Mouse (Mus musculus): Measurements from ENCODE around the gene Ski. TPM values are rescaled to one million over a fixed set of nuclear protein-coding genes. Genes with fewer than 3 reads are reported as not detected.

Gene Ski
- polyA plus RNA-seq, 1 experiment from 2014 or later = 10.0 TPM

DNA sequence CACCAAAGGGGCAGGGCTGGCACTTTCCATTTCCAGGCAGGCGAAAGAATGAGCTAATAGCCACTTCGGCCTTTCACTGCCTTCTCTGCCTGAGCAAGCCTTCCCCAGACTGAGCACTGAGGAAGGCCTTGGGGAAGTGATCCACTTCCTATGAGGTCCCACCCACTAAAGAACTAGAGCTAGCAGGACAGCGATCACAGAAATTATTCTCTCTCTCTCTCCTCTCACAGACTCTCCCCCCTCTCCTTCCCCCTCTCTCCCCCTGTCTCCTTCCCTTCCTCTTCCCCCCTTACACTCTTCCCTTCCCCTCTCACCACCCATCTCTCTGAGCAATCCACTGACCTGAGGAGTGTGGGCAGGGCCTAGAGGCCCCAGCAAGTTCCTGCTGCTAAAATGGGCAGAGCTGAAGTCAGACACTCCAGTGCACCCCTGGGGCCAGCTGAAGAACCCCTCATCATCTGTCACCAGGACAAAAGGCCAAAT lies 35.2 kb downstream of the Ski start:
- peaks cover 85% of the 10 kb centered on the region for H3K4me1 ChIP-seq
- H3K27ac ChIP-seq (replicated peaks) = 0 out of 2 replicates have a peak overlapping the region, but pooled peaks have one; percentile 23
- H3K36me3 ChIP-seq = no peaks in the 10 kb centered on the region
- WGBS = 20% methylated on average over 3 of the region's 3 CpGs
- ATAC-seq (ENCODE audit: low FRiP score) = no peak
- H3K27me3 ChIP-seq (replicated peaks) = no peaks in the 10 kb centered on the region
- H3K9me3 ChIP-seq (replicated peaks) = no peaks in the 10 kb centered on the region
- H3K4me3 ChIP-seq (replicated peaks) = no peak overlapping the region
- no peak overlapping the region for H3K9ac ChIP-seq (replicated peaks)
- H3K4me2 ChIP-seq = no peak overlapping the region

DNA sequence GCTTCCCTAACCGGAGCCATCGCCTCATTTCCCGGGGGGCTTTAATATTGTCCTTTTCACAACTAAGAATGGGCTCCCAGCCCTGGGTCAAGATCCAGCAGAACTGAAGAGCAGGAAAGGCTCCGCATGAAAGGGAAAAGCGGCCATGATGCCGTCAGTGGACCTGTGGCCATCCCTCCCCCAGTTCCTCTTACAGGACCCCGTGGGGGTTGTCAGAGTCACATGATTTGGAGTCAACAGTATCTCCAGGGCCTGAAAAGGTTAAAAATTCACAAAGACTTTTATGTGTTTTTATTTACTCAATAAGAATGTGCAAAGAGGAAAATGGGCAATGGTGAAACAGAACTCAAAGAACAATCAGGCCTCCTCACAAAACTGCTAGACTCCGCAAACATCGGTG lies 36.5 kb downstream of the Ski start:
- Histone ChIP-seq H3K36me3 (no peaks in the 10 kb centered on the region), H3K9ac (replicated peaks) (no peak overlapping the region), H3K27me3 (replicated peaks) (no peaks in the 10 kb centered on the region), H3K4me1 (peaks cover 79% of the 10 kb centered on the region), H3K27ac (replicated peaks) (no peak overlapping the region), H3K4me2 (no peak overlapping the region), H3K4me3 (replicated peaks) (no peak overlapping the region), H3K9me3 (replicated peaks) (no peaks in the 10 kb centered on the region)
- 81% methylated on average over 9 of the region's 9 CpGs for WGBS
- ATAC-seq (ENCODE audit: low FRiP score) = no peak

DNA sequence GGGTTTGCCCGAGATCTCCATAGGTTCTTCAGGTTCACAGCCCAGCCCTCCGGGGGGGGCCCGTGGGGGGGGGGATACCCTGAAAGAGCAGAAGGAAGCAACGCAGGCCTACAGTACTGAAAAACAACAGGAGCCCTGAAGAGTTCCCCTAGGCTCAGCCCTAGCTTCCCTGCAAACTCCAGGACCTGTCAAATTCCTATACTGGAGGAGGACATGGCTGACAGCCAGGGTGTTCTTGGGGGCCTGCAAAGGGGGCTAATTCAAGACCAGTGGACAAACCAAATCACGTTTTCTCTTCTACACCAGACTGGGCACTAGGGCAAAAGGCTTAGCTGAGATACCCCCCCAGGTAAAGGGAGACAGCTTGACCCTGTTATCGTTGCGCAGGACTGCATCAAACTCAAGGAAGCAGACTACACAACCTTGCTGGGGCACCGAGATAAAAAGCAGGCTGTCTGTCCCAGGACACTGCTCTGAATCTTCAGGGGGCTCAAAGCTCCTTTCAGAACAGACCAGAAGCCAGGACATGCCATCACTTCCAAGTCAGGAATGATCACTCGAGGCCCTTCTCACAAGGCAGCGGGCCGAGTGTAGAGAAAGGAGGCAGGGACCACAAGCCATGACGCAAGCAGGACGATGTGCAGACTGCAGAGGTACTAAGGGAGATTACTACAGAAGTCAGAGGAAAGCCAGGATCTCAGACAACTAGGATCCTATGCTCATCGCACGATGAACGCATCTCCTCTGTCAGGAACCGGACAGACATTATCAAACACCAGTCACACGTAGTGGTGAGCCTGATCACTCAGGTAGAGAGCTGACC lies 37.9 kb downstream of the Ski start:
- Histone ChIP-seq H3K4me3 (replicated peaks) (no peak overlapping the region), H3K27me3 (replicated peaks) (no peaks in the 10 kb centered on the region), H3K4me2 (no peak overlapping the region), H3K36me3 (no peaks in the 10 kb centered on the region), H3K9ac (replicated peaks) (no peak overlapping the region), H3K27ac (replicated peaks) (no peak overlapping the region; the same call in 1 of the 2 replicates), H3K9me3 (replicated peaks) (no peaks in the 10 kb centered on the region), H3K4me1 (peaks cover 73% of the 10 kb centered on the region)
- ATAC-seq (ENCODE audit: low FRiP score) = no peak
- WGBS = 81% methylated on average over 18 of the region's 18 CpGs

DNA sequence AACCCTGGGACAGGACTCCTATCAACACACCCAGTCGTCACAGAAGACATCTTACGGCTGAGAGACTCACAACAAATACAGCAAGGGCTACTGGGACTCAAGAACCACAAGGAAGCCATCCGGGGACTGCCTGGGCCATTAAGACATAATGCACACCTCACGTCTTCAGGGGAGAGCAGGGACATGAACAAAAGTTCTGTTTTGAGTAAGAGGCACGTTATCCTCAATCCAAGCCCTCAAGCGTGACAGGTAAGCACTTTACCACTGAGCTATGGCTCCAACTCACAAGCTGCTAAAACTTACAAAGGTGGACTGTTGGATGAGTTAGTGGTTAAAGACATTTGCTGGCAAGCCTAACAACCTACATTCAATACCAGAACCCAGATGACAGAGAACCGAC lies 39.2 kb downstream of the Ski start:
- Histone ChIP-seq H3K9me3 (replicated peaks) (no peaks in the 10 kb centered on the region), H3K9ac (replicated peaks) (no peak overlapping the region), H3K4me3 (replicated peaks) (no peak overlapping the region), H3K27ac (replicated peaks) (no peak overlapping the region), H3K27me3 (replicated peaks) (no peaks in the 10 kb centered on the region), H3K36me3 (no peaks in the 10 kb centered on the region), H3K4me2 (no peak overlapping the region), H3K4me1 (peaks cover 73% of the 10 kb centered on the region)
- 82% methylated on average over 7 of the region's 7 CpGs for WGBS
- ATAC-seq (ENCODE audit: low FRiP score) = no peak

DNA sequence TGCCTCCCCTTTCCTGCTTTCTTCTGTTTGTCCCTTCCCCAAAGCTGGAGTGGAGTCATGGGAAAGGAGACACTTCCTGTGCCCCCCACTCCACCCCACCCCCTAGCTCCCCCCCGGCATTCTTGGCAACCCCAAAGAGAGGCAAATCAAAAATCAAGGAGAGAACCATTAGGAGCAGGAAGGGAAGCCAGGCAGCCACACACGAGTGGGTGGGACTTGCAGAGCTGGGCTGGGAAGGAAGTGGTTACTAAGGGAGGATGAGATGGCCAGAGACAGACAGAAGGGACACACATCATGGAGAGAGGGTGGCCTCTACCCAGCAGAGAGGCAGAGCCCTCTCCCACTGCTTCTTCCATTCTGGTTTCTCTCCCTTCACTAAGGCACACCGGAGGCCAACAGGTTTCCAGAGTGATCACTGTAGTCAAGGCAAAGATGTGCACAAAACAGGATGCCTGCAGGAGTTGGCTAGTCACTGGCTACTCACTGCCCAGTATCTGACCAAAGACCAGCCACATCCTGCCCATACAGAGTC lies 43.3 kb downstream of the Ski start:
- H3K27me3 ChIP-seq (replicated peaks) = no peaks in the 10 kb centered on the region
- H3K9me3 ChIP-seq (replicated peaks) = no peaks in the 10 kb centered on the region
- H3K9ac ChIP-seq (replicated peaks) = no peak overlapping the region
- peak overlapping the region; percentile 74 for H3K27ac ChIP-seq (replicated peaks)
- H3K4me2 ChIP-seq = peak overlapping the region; percentile 19; the same call in 1 of the 2 replicates
- 42% methylated on average over 3 of the region's 3 CpGs for WGBS
- no peaks in the 10 kb centered on the region for H3K36me3 ChIP-seq
- H3K4me3 ChIP-seq (replicated peaks) = no peak overlapping the region
- peak; percentile 37; the same call in 1 of the 2 replicates for ATAC-seq (ENCODE audit: low FRiP score)
- H3K4me1 ChIP-seq = peaks cover 78% of the 10 kb centered on the region

DNA sequence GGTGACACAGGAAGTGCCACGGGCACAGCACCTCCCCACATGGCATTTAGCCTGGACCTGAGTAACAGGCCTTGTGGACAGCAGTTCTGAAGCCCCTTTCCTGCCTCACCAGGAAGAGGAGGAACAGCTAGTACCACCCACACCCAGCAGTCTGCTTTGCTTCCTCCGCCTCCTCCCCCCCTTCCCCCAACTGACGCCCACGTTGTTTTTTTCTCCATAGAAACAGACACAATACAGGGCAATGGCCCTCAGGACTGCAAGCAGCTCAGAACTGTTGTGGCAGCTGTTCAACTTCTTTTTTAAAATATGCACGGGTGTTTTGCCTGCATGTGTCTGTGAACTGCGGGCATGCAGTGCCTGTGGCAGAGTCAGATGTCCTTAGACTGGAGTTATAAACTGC lies 44.1 kb downstream of the Ski start:
- 2% methylated on average over 6 of the region's 6 CpGs for WGBS
- Histone ChIP-seq H3K27me3 (replicated peaks) (no peaks in the 10 kb centered on the region), H3K9ac (replicated peaks) (no peak overlapping the region; the same call in 1 of the 2 replicates), H3K4me1 (peaks cover 78% of the 10 kb centered on the region), H3K4me2 (peak overlapping the region; percentile 19), H3K36me3 (no peaks in the 10 kb centered on the region), H3K27ac (replicated peaks) (peak overlapping the region; percentile 74), H3K9me3 (replicated peaks) (no peaks in the 10 kb centered on the region), H3K4me3 (replicated peaks) (no peak overlapping the region)
- no peak for ATAC-seq (ENCODE audit: low FRiP score)

DNA sequence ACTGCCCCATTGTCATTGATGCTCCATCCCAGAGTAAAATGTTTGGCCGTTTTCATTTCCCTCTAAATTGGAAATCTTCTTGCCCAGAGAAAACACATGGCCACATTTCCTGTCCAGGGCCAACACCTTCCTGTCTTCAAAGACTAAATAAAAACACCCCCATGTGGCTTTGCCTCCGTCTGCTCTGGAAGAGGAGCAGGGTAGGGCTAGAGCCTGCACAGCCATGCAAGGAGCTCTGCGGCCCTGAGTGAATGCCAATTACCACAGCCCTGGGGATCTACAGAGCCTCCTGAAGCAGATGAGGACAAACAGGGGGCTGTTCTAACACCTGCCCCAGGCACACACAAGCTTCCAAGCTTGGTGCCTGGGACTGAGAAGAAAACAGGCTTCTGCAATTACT lies 46.2 kb downstream of the Ski start:
- 30% methylated on average over 3 of the region's 3 CpGs for WGBS
- ATAC-seq (ENCODE audit: low FRiP score) = no peak
- no peak overlapping the region for H3K27ac ChIP-seq (replicated peaks)

DNA sequence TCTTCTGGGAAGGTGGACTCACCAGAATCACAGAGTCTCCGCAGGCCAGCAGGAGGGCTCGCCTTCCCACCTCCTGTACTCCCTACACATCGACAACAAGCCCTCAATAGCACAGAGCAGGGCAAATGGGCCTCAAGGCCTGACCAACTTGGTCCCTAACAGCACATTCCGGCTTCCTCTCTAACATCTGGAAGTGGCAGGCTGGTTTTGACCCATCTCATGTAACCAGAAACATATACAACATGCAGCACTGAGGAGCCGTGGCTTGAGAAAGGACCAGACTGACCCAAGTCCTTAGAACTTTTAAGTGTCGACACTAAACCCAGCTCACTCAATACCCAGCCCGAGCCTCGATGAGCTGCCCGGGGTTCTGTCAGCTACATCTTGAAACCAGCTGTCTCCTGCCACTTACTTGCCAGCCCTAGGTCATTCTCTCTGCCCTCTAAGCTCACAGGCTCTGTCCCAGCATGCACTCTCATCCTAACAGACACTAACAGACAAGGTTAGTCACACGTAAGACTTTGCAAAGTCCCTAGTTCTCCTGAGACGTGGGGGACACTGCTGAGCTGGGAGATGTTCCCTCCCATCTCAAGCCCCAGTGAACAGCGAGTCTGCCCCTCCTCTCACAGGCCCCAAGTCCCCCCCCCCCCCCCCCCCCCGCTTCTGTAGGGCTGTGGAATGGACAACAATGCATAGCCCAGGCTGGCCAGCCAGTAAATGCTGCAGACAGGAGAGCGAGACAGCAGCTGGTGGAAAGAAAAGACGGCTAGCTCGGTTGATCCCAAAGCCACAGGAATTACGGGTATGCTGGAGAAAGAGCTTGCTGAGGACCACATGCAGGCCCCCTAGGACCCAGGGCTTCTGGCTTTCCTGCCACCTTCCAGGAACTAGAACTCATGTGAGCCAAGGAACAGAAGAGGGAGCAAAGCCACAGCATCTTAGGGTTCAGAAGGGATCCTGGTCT lies 48.3 kb downstream of the Ski start:
- Histone ChIP-seq H3K9me3 (replicated peaks) (no peaks in the 10 kb centered on the region), H3K4me1 (peaks cover 92% of the 10 kb centered on the region), H3K4me3 (replicated peaks) (no peak overlapping the region), H3K27ac (replicated peaks) (peak overlapping the region; percentile 84), H3K9ac (replicated peaks) (peak overlapping the region; percentile 15), H3K36me3 (no peaks in the 10 kb centered on the region), H3K4me2 (peak overlapping the region; percentile 32), H3K27me3 (replicated peaks) (no peaks in the 10 kb centered on the region)
- WGBS = 14% methylated on average over 17 of the region's 17 CpGs
- no peak; the same call in 1 of the 2 replicates for ATAC-seq (ENCODE audit: low FRiP score)

More for the DNA sequence above, 46.2 kb downstream of the Ski start:
- Histone ChIP-seq H3K36me3 (no peaks in the 10 kb centered on the region), H3K9ac (replicated peaks) (no peak overlapping the region), H3K9me3 (replicated peaks) (no peaks in the 10 kb centered on the region), H3K4me3 (replicated peaks) (no peak overlapping the region), H3K4me2 (no peak overlapping the region), H3K4me1 (peaks cover 90% of the 10 kb centered on the region), H3K27me3 (replicated peaks) (no peaks in the 10 kb centered on the region)

DNA sequence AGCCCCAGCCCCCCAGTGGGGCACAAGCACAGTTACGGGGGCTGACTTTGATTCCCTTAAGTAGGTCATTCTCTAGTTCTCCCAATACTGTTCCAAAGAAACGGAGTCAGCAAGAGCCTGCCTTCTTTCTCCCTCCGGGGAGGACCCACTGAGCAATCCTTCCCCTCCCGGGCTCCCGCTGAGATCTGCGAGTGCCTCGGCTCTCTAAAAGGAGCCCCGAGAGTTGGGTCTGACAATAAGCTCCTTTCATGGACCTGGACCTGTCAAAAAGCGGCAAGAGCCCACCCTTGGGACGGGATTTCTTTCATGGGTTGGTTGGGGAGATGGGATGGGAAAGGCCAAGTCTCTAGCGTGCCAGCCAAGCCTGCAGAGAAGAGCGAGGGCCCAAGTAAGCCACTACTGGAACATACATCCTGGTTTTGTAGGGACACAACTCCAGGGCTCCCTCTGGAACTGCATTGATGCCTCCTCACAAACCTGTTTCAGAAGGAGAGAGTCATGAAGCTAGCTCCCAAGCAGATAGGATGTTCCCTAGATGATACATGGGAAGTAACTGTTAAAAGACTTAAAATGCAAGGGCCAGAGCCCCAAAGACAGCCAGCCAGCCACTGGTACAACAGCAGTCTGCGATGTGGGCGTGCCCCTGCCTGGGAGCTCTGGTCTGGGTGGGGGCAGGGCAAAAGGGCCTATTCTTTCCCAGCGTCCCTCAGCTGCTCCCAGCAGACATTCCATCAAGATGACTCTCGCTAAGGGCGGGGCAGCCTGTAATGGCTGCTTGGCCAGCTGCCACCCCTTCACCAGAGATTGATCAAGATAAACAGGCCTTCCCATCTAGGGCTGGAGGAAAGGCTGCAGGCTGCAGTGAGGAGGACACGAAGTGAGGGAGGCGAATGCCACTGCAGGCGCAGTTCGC lies 49.2 kb downstream of the Ski start:
- ATAC-seq (ENCODE audit: low FRiP score) = peak; percentile 80
- Histone ChIP-seq H3K9ac (replicated peaks) (peak overlapping the region; percentile 15; the same call in 1 of the 2 replicates), H3K27ac (replicated peaks) (peak overlapping the region; percentile 84), H3K9me3 (replicated peaks) (no peaks in the 10 kb centered on the region), H3K4me2 (peak overlapping the region; percentile 32), H3K27me3 (replicated peaks) (no peaks in the 10 kb centered on the region), H3K4me1 (peaks cover 88% of the 10 kb centered on the region), H3K36me3 (no peaks in the 10 kb centered on the region), H3K4me3 (replicated peaks) (no peak overlapping the region)
- WGBS = 9% methylated on average over 21 of the region's 21 CpGs

DNA sequence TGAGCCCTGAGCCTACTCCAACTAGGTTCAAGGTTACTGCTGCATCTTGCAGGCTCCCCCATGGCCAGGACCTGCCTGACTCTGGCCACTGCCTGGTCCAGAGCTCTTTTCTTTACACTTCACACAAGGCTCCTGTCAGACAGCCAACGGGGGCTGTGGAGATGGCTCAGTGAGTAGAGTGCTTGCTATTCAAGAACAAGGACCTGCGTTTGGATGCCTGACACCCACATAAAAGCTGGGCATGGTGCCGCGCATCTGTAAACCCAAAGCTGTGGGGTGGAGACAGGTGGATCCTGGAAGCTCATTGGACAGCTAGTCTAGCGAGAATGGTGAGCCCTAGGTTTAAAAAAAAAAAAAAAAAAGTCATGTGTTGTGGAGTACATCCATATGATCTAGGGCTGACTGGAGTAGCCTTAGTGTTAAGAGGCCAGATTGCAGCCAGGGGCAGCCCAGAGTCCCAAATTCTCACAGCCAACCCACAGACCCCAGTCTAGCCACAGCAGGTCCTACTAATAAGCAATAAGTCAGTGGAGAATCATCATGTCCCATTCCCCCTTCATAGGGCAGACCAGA lies 50.3 kb downstream of the Ski start:
- WGBS = 47% methylated on average over 5 of the region's 5 CpGs
- no peaks in the 10 kb centered on the region for H3K27me3 ChIP-seq (replicated peaks)
- no peak for ATAC-seq (ENCODE audit: low FRiP score)
- no peak overlapping the region for H3K4me3 ChIP-seq (replicated peaks)
- H3K4me1 ChIP-seq = peaks cover 78% of the 10 kb centered on the region
- H3K36me3 ChIP-seq = no peaks in the 10 kb centered on the region
- peak overlapping the region; percentile 84 for H3K27ac ChIP-seq (replicated peaks)
- H3K9me3 ChIP-seq (replicated peaks) = no peaks in the 10 kb centered on the region
- H3K4me2 ChIP-seq = no peak overlapping the region
- no peak overlapping the region for H3K9ac ChIP-seq (replicated peaks)
